Mouse (Mus musculus): ENCODE measurements around the gene Zfp385b. TPM values are rescaled to one million over a fixed set of nuclear protein-coding genes. Genes with fewer than 3 reads are reported as not detected.
A peak's percentile ranks its signal among the peaks of the same experiment; 100 is the strongest.

The Zfp385b gene
- polyA plus RNA-seq, 1 experiment from 2014 or later, result 8.1 TPM

- no peaks in the 10 kb centered on the region for H3K36me3 ChIP-seq (ENCODE audit: control insufficient read depth, insufficient read depth)
- no peaks in the 10 kb centered on the region for H3K27me3 ChIP-seq (ENCODE audit: control insufficient read depth, insufficient read depth, low read depth, low read length)
- H3K27ac ChIP-seq (ENCODE audit: low read length), result peak overlapping the region; percentile 70
- no peak overlapping the region for H3K9ac ChIP-seq (ENCODE audit: low read depth, low read length)
- H3K9me3 ChIP-seq (replicated peaks; ENCODE audit: control insufficient read depth, low read length), result no peaks in the 10 kb centered on the region
- H3K4me1 ChIP-seq (ENCODE audit: control insufficient read depth, low read depth, low read length), result peaks cover 35% of the 10 kb centered on the region
- 64% methylated on average over 5 of the region's 5 CpGs for WGBS (ENCODE audit: insufficient replicate concordance)
- H3K4me2 ChIP-seq (ENCODE audit: low read depth, low read length), result peak overlapping the region; percentile 56; the same call in 1 of the 2 replicates
- no peak for ATAC-seq (ENCODE audit: low read depth)
- H3K4me3 ChIP-seq (ENCODE audit: low read depth, low read length), result no peak overlapping the region
These were observed 302.8 kb downstream of the Zfp385b start for GRCm38 (mm10) chr2:77516606-77517005.

- Histone ChIP-seq H3K4me1 (ENCODE audit: control insufficient read depth, low read depth, low read length) (peaks cover 35% of the 10 kb centered on the region), H3K4me3 (ENCODE audit: low read depth, low read length) (peak overlapping the region; percentile 30; the same call in 1 of the 2 replicates), H3K27me3 (ENCODE audit: control insufficient read depth, insufficient read depth, low read depth, low read length) (no peaks in the 10 kb centered on the region), H3K27ac (ENCODE audit: low read length) (peak overlapping the region; percentile 70), H3K9ac (ENCODE audit: low read depth, low read length) (no peak overlapping the region; the same call in 1 of the 2 replicates), H3K36me3 (ENCODE audit: control insufficient read depth, insufficient read depth) (no peaks in the 10 kb centered on the region), H3K4me2 (ENCODE audit: low read depth, low read length) (peak overlapping the region; percentile 44), H3K9me3 (replicated peaks; ENCODE audit: control insufficient read depth, low read length) (no peaks in the 10 kb centered on the region)
- ATAC-seq (ENCODE audit: low read depth), result peak; percentile 91
- 7% methylated on average over 6 of the region's 6 CpGs for WGBS (ENCODE audit: insufficient replicate concordance)
These were observed 303.8 kb downstream of the Zfp385b start for GRCm38 (mm10) chr2:77515654-77516053.

- peaks cover 35% of the 10 kb centered on the region for H3K4me1 ChIP-seq (ENCODE audit: control insufficient read depth, low read depth, low read length)
These were observed 304.4 kb downstream of the Zfp385b start for GRCm38 (mm10) chr2:77515011-77515410.

GRCm38 (mm10) chr2:77514476-77514875 lies 305.0 kb downstream of the Zfp385b start:
- H3K36me3 ChIP-seq (ENCODE audit: control insufficient read depth, insufficient read depth), result no peaks in the 10 kb centered on the region
- H3K27me3 ChIP-seq (ENCODE audit: control insufficient read depth, insufficient read depth, low read depth, low read length), result no peaks in the 10 kb centered on the region
- H3K4me1 ChIP-seq (ENCODE audit: control insufficient read depth, low read depth, low read length), result peaks cover 33% of the 10 kb centered on the region
- no peak overlapping the region for H3K4me3 ChIP-seq (ENCODE audit: low read depth, low read length)
- H3K9me3 ChIP-seq (replicated peaks; ENCODE audit: control insufficient read depth, low read length), result no peaks in the 10 kb centered on the region
- peak overlapping the region; percentile 13; the same call in 1 of the 2 replicates for H3K4me2 ChIP-seq (ENCODE audit: low read depth, low read length)
- H3K27ac ChIP-seq (ENCODE audit: low read length), result peak overlapping the region; percentile 82
- no peak for ATAC-seq (ENCODE audit: low read depth)
- 62% methylated on average over 4 of the region's 4 CpGs for WGBS (ENCODE audit: insufficient replicate concordance)
- H3K9ac ChIP-seq (ENCODE audit: low read depth, low read length), result no peak overlapping the region

More at GRCm38 (mm10) chr2:77515011-77515410, 304.4 kb downstream of the Zfp385b start:
- no peaks in the 10 kb centered on the region for H3K27me3 ChIP-seq (ENCODE audit: control insufficient read depth, insufficient read depth, low read depth, low read length)
- no peak for ATAC-seq (ENCODE audit: low read depth)
- no peaks in the 10 kb centered on the region for H3K9me3 ChIP-seq (replicated peaks; ENCODE audit: control insufficient read depth, low read length)
- no peak overlapping the region for H3K9ac ChIP-seq (ENCODE audit: low read depth, low read length)
- peak overlapping the region; percentile 82 for H3K27ac ChIP-seq (ENCODE audit: low read length)
- H3K4me2 ChIP-seq (ENCODE audit: low read depth, low read length), result peak overlapping the region; percentile 44; the same call in 1 of the 2 replicates
- no peaks in the 10 kb centered on the region for H3K36me3 ChIP-seq (ENCODE audit: control insufficient read depth, insufficient read depth)
- H3K4me3 ChIP-seq (ENCODE audit: low read depth, low read length), result no peak overlapping the region
- WGBS (ENCODE audit: insufficient replicate concordance), result 57% methylated on average over 7 of the region's 7 CpGs

GRCm38 (mm10) chr2:77508731-77509130 lies 310.7 kb downstream of the Zfp385b start:
- Histone ChIP-seq H3K4me3 (ENCODE audit: low read depth, low read length) (no peak overlapping the region), H3K9me3 (replicated peaks; ENCODE audit: control insufficient read depth, low read length) (no peaks in the 10 kb centered on the region), H3K4me1 (ENCODE audit: control insufficient read depth, low read depth, low read length) (peaks cover 9% of the 10 kb centered on the region), H3K36me3 (ENCODE audit: control insufficient read depth, insufficient read depth) (no peaks in the 10 kb centered on the region), H3K27ac (ENCODE audit: low read length) (no peak overlapping the region), H3K27me3 (ENCODE audit: control insufficient read depth, insufficient read depth, low read depth, low read length) (no peaks in the 10 kb centered on the region), H3K9ac (ENCODE audit: low read depth, low read length) (no peak overlapping the region), H3K4me2 (ENCODE audit: low read depth, low read length) (no peak overlapping the region)
- ATAC-seq (ENCODE audit: low read depth), result no peak
- 57% methylated on average over 6 of the region's 6 CpGs for WGBS (ENCODE audit: insufficient replicate concordance)

DNA sequence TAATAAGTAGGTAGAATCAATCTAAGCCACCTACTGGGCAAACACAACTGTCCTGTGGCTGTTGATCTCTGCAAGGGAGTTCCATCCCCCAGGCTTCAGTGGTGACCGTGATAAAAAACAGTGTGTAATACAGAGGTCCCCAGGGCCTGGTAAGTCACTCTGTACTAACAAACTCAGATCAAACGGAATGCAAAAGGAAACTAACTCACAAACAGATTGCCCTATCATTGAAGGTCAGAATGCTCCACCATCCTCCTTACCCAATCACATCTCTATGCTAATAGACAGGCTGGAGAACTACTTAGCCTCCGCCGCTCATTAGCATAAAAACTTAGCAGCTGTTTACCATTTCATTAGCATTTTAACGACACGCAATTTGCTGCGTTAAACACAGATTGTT lies 313.1 kb downstream of the Zfp385b start:
- Histone ChIP-seq H3K36me3 (ENCODE audit: control insufficient read depth, insufficient read depth) (no peaks in the 10 kb centered on the region), H3K4me2 (ENCODE audit: low read depth, low read length) (peak overlapping the region; percentile 46), H3K27ac (ENCODE audit: low read length) (peak overlapping the region; percentile 50), H3K4me3 (ENCODE audit: low read depth, low read length) (peak overlapping the region; percentile 22; the same call in 1 of the 2 replicates), H3K4me1 (ENCODE audit: control insufficient read depth, low read depth, low read length) (peaks cover 21% of the 10 kb centered on the region), H3K9ac (ENCODE audit: low read depth, low read length) (no peak overlapping the region), H3K9me3 (replicated peaks; ENCODE audit: control insufficient read depth, low read length) (no peaks in the 10 kb centered on the region), H3K27me3 (ENCODE audit: control insufficient read depth, insufficient read depth, low read depth, low read length) (no peaks in the 10 kb centered on the region)
- WGBS (ENCODE audit: insufficient replicate concordance), result 15% methylated on average over 7 of the region's 7 CpGs
- peak; percentile 50 for ATAC-seq (ENCODE audit: low read depth)

DNA sequence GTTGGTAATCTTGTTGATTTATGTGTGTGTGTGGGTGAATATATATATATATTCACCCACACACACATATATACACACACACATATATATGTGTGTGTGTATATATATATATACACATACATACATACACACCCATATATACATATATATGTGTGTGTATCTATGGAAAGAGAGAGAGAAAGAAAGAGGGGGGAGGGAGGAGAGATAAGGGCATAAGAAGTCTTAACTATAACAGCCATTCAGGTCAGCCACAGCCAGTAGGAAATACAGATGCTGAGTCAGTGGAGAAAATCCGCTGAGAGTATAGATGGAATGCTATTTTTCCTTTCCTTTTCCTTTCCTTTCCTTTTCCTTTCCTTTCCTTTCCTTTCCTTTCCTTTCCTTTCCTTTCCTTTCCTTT lies 313.8 kb downstream of the Zfp385b start:
- ATAC-seq (ENCODE audit: low read depth), result peak; percentile 59
- peaks cover 21% of the 10 kb centered on the region for H3K4me1 ChIP-seq (ENCODE audit: control insufficient read depth, low read depth, low read length)
- no peaks in the 10 kb centered on the region for H3K9me3 ChIP-seq (replicated peaks; ENCODE audit: control insufficient read depth, low read length)
- H3K4me2 ChIP-seq (ENCODE audit: low read depth, low read length), result no peak overlapping the region
- no peaks in the 10 kb centered on the region for H3K27me3 ChIP-seq (ENCODE audit: control insufficient read depth, insufficient read depth, low read depth, low read length)
- no peak overlapping the region for H3K27ac ChIP-seq (ENCODE audit: low read length)
- WGBS (ENCODE audit: insufficient replicate concordance), result 17% methylated on average over 1 of the region's 1 CpGs
- no peak overlapping the region for H3K9ac ChIP-seq (ENCODE audit: low read depth, low read length)
- H3K36me3 ChIP-seq (ENCODE audit: control insufficient read depth, insufficient read depth), result no peaks in the 10 kb centered on the region
- no peak overlapping the region for H3K4me3 ChIP-seq (ENCODE audit: low read depth, low read length)

DNA sequence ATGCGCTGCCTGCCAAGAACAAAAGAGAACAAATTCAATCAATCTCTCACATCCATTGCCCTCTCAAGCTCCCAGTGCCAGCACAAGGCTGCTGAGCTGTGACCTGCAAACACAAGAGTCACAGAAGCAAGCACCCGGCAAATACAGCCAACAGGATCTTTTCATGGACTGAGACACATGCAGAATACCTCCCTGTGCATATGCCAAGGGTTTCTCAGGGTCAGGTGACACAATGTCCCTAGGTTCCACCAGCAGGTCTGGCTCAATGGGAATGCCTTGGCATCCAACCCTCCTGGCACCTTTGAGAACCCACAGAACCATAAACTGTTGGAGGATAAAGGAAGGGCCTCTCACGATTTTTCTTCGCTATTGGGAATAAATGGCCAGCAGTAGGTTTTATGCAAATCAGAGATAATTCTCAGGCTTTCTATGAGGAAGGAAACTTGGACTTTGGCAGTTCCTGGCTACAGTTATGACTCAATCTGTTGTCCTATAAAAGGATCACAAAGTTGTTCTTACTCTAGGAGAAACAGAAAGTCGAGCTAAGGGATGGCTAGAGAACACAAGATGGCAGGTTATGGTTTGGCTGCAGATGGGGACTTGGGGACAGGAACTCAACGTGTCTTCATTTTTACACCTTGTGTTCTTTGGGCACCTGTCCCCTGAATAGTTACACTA lies 315.6 kb downstream of the Zfp385b start:
- Histone ChIP-seq H3K9me3 (replicated peaks; ENCODE audit: control insufficient read depth, low read length) (no peaks in the 10 kb centered on the region), H3K27me3 (ENCODE audit: control insufficient read depth, insufficient read depth, low read depth, low read length) (no peaks in the 10 kb centered on the region), H3K36me3 (ENCODE audit: control insufficient read depth, insufficient read depth) (no peaks in the 10 kb centered on the region), H3K4me3 (ENCODE audit: low read depth, low read length) (no peak overlapping the region), H3K27ac (ENCODE audit: low read length) (no peak overlapping the region), H3K4me1 (ENCODE audit: control insufficient read depth, low read depth, low read length) (peaks cover 24% of the 10 kb centered on the region), H3K4me2 (ENCODE audit: low read depth, low read length) (no peak overlapping the region), H3K9ac (ENCODE audit: low read depth, low read length) (no peak overlapping the region)
- 71% methylated on average over 6 of the region's 6 CpGs for WGBS (ENCODE audit: insufficient replicate concordance)
- ATAC-seq (ENCODE audit: low read depth), result no peak

DNA sequence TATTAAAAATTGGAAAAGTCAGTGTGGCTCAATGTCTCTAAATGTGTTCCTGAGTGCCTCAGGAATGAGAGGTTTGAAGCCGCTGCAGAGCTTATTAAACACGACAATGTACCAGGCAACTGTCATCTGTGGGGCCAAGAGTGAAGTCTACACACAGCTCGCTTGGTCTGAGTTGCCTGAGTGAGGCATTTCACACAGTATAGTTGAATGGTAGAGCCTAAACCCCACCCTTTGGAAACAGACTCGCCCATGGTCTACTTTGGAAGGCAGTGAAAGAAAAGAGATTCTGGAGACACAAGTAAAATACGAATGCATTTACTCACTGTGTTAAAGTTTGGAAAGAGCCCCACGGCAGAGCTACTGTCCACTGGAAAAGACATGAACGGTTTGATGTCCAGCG lies 316.2 kb downstream of the Zfp385b start:
- H3K36me3 ChIP-seq (ENCODE audit: control insufficient read depth, insufficient read depth), result no peaks in the 10 kb centered on the region

More for the DNA sequence above, 316.2 kb downstream of the Zfp385b start:
- no peak overlapping the region for H3K4me2 ChIP-seq (ENCODE audit: low read depth, low read length)
- H3K4me3 ChIP-seq (ENCODE audit: low read depth, low read length), result no peak overlapping the region
- H3K9me3 ChIP-seq (replicated peaks; ENCODE audit: control insufficient read depth, low read length), result no peaks in the 10 kb centered on the region
- H3K9ac ChIP-seq (ENCODE audit: low read depth, low read length), result no peak overlapping the region
- ATAC-seq (ENCODE audit: low read depth), result no peak
- no peak overlapping the region for H3K27ac ChIP-seq (ENCODE audit: low read length)
- 64% methylated on average over 8 of the region's 8 CpGs for WGBS (ENCODE audit: insufficient replicate concordance)
- H3K4me1 ChIP-seq (ENCODE audit: control insufficient read depth, low read depth, low read length), result peaks cover 29% of the 10 kb centered on the region
- H3K27me3 ChIP-seq (ENCODE audit: control insufficient read depth, insufficient read depth, low read depth, low read length), result no peaks in the 10 kb centered on the region

Data from liver, embryonic 16.5 days (tissue).